Mouse (Mus musculus): ENCODE data around the gene Adam22.

- TF ChIP-seq TAL1 (IDR thresholded peaks at IDR 0.05; ENCODE audit: low read length): no peak
- TF ChIP-seq GATA1 (IDR thresholded peaks at IDR 0.05; ENCODE audit: low read length): no peak
Measured at GRCm38 (mm10) chr5:8221630-8222029, 146.3 kb downstream of the Adam22 start.

All from erythroblast, embryonic 14.5 days (primary cell).